Mouse (Mus musculus) myocyte (in vitro differentiated cells): Measurements from ENCODE around the gene Prdm5.

Experiments used
- E2F4 ChIP-seq: IDR thresholded peaks from one replicate; pipeline ENCODE4 v1.6.1; 2011; ENCODE audit warnings: mild to moderate bottlenecking, control low read depth, moderate library complexity; ENCODE audit not compliant: insufficient read depth
- MAX ChIP-seq: IDR thresholded peaks from one replicate; pipeline ENCODE4 v1.6.1; 2011; ENCODE audit warnings: low read depth, mild to moderate bottlenecking, control low read depth
- MYOD1 ChIP-seq, 3 experiments: IDR thresholded peaks; one replicate each; pipeline ENCODE4 v1.6.1; 2011; ENCODE audit warnings: control low read depth in 2 of 3, low read depth in 2 of 3, mild to moderate bottlenecking in 2 of 3, moderate library complexity in 1 of 3; ENCODE audit not compliant: insufficient read length in 2 of 3, control insufficient read depth in 1 of 3
- POLR2A ChIP-seq: IDR thresholded peaks from one replicate; pipeline ENCODE4 v1.6.1; 2011; ENCODE audit warnings: low read depth, mild to moderate bottlenecking, control low read depth, moderate library complexity; ENCODE audit not compliant: insufficient read length
- POLR2AphosphoS2 ChIP-seq: IDR thresholded peaks from one replicate; pipeline ENCODE4 v1.6.1; 2011; ENCODE audit warnings: low read depth, control low read depth; ENCODE audit not compliant: insufficient read length
- REST ChIP-seq: IDR thresholded peaks from one replicate; pipeline ENCODE4 v1.6.1; 2011; ENCODE audit warnings: mild to moderate bottlenecking, control low read depth, moderate library complexity; ENCODE audit not compliant: insufficient read depth, insufficient read length
- SRF ChIP-seq: IDR thresholded peaks from one replicate; pipeline ENCODE4 v1.6.1; 2011; ENCODE audit warnings: low read depth; ENCODE audit not compliant: control insufficient read depth, insufficient read length
- TCF12 ChIP-seq: IDR thresholded peaks from one replicate; pipeline ENCODE4 v1.6.1; 2011; ENCODE audit warnings: mild to moderate bottlenecking, control low read depth; ENCODE audit not compliant: poor library complexity, insufficient read depth, severe bottlenecking
- TCF3 ChIP-seq: IDR thresholded peaks from one replicate; pipeline ENCODE4 v1.6.1; 2011; ENCODE audit warnings: low read depth, control low read depth; ENCODE audit not compliant: insufficient read length
- USF1 ChIP-seq: IDR thresholded peaks from one replicate; pipeline ENCODE4 v1.6.1; 2011; ENCODE audit warnings: low read depth, mild to moderate bottlenecking, control low read depth, moderate library complexity

GRCm38 (mm10) chr6:65871754-65872278, 93.0 kb downstream of the Prdm5 start:
- TF ChIP-seq POLR2A (no peak), SRF (no peak), MAX (no peak), TCF12 (no peak), USF1 (no peak), MYOD1 (IDR thresholded peaks at IDR 0.05; ENCODE audit: control insufficient read depth in 1 of 3, insufficient read length in 2 of 3, low read depth in 2 of 3) (no peak), TCF3 (no peak), E2F4 (no peak), REST (no peak), POLR2AphosphoS2 (no peak)
